Comparison of ENCODE assay signal across 14 mouse cellular contexts in genomic region chr17:63995921-63996320, GRCm38 (mm10).
DNase-seq lines count a peak whose midpoint lies in the region; ATAC-seq and TF ChIP-seq lines count a peak whose summit lies in the region.
"Had no signal": no experiment of that assay in that cellular context is flagged by ENCODE, and none has a peak within 500 bp of the region (broad histone marks: within the 10 kb centered on the region; RNA-seq: fewer than 3 reads in every experiment).

No protein-coding gene starts in this region.

- no peak overlapping the region for H3K9ac ChIP-seq in forebrain, postnatal 0 days
- H3K9ac ChIP-seq in forebrain, embryonic 12.5 days: no peak overlapping the region
- H3K9ac ChIP-seq in liver, adult 2 months (ENCODE audit: low read depth, low read length): no peak overlapping the region
- H3K9ac ChIP-seq in liver, embryonic 11.5 days (ENCODE audit: low read depth, low read length): no peak overlapping the region
- H3K9ac ChIP-seq: kidney, embryonic 15.5 days had no signal

- TF ChIP-seq CTCF in forebrain, postnatal 0 days (IDR thresholded peaks at IDR 0.05; ENCODE audit: low read depth): no peak
- TF ChIP-seq CTCF in liver, adult 2 months (IDR thresholded peaks at IDR 0.05; ENCODE audit: low read depth, low read length): no peak
- TF ChIP-seq CTCF in cerebellum, adult 2 months (IDR thresholded peaks at IDR 0.05; ENCODE audit: borderline replicate concordance, insufficient read depth, low read depth, low read length): no peak

- DNase-seq in forebrain, postnatal 0 days: peak; percentile 3
- peak; percentile 6 for DNase-seq in liver, adult 2 months (ENCODE audit: extremely low read depth, low read depth, low spot score)
- no peak for DNase-seq in liver, embryonic 11.5 days (ENCODE audit: low spot score)
- DNase-seq in cerebellum, adult 2 months: peak; percentile 50 to 75
- DNase-seq in lung, postnatal 4 days: peak; percentile 27 to 28
- no peak for DNase-seq in spleen, postnatal 36 days (ENCODE audit: low spot score in 2 of 2)
- no peak for DNase-seq in yolk sac, embryonic 10.5 days (ENCODE audit: low spot score)
- DNase-seq: B cell, adult 2 months; left cerebral cortex, postnatal 4 days; thymus, postnatal 4 days had no signal

- no peaks in the 10 kb centered on the region for H3K79me2 ChIP-seq in liver, adult 2 months (ENCODE audit: control insufficient read depth, insufficient read depth, low read length)

- no peak for TF ChIP-seq POLR2A in liver, adult 2 months (IDR thresholded peaks at IDR 0.05; ENCODE audit: extremely low read depth, insufficient read depth, low read length)
- TF ChIP-seq POLR2A in cerebellum, adult 2 months (IDR thresholded peaks at IDR 0.05; ENCODE audit: borderline replicate concordance, insufficient read depth, low read length): no peak

- H3K9me3 ChIP-seq in forebrain, postnatal 0 days (ENCODE audit: low read length): no peaks in the 10 kb centered on the region
- no peaks in the 10 kb centered on the region for H3K9me3 ChIP-seq in forebrain, embryonic 12.5 days
- H3K9me3 ChIP-seq in liver, embryonic 11.5 days (ENCODE audit: control insufficient read depth, low read length): no peaks in the 10 kb centered on the region
- H3K9me3 ChIP-seq: kidney, embryonic 15.5 days had no signal

- H3K27ac ChIP-seq in forebrain, postnatal 0 days (ENCODE audit: low read depth, low read length): no peak overlapping the region
- H3K27ac ChIP-seq in forebrain, embryonic 12.5 days: no peak overlapping the region
- H3K27ac ChIP-seq in liver, adult 2 months (replicated peaks; ENCODE audit: insufficient read depth, low read depth, low read length): no peak overlapping the region
- H3K27ac ChIP-seq in liver, embryonic 11.5 days (ENCODE audit: low read depth, low read length): no peak overlapping the region
- H3K27ac ChIP-seq in cerebellum, adult 2 months (ENCODE audit: insufficient read depth, low read length): no peak overlapping the region
- H3K27ac ChIP-seq: kidney, embryonic 15.5 days had no signal

- H3K4me1 ChIP-seq in forebrain, postnatal 0 days (ENCODE audit: insufficient read depth): no peaks in the 10 kb centered on the region
- no peaks in the 10 kb centered on the region for H3K4me1 ChIP-seq in forebrain, embryonic 12.5 days
- H3K4me1 ChIP-seq in liver, adult 2 months (ENCODE audit: control insufficient read depth, insufficient read depth, low read length): no peaks in the 10 kb centered on the region
- peaks cover 2% of the 10 kb centered on the region; the same call in 1 of the 2 replicates for H3K4me1 ChIP-seq in liver, embryonic 11.5 days (replicated peaks; ENCODE audit: control insufficient read depth, insufficient read depth, low read length)
- peaks cover 5% of the 10 kb centered on the region; the same call in 1 of the 2 replicates for H3K4me1 ChIP-seq in cerebellum, adult 2 months (ENCODE audit: control insufficient read depth, insufficient read depth, low read length)
- H3K4me1 ChIP-seq: kidney, embryonic 15.5 days had no signal

- no peak for ATAC-seq in forebrain, postnatal 0 days
- ATAC-seq in forebrain, embryonic 12.5 days (ENCODE audit: low FRiP score): no peak
- ATAC-seq in liver, embryonic 11.5 days (replicated peaks; ENCODE audit: low FRiP score): no peak
- ATAC-seq: Patski had no signal

- no peaks in the 10 kb centered on the region for H3K36me3 ChIP-seq in forebrain, postnatal 0 days (ENCODE audit: insufficient read depth)
- no peaks in the 10 kb centered on the region for H3K36me3 ChIP-seq in forebrain, embryonic 12.5 days (replicated peaks)
- peaks cover 2% of the 10 kb centered on the region; the same call in 1 of the 2 replicates for H3K36me3 ChIP-seq in liver, adult 2 months (ENCODE audit: control insufficient read depth, insufficient read depth, low read length)
- H3K36me3 ChIP-seq in liver, embryonic 11.5 days (ENCODE audit: control insufficient read depth, insufficient read depth, low read length): no peaks in the 10 kb centered on the region

- no peak overlapping the region for H3K4me3 ChIP-seq in forebrain, postnatal 0 days (ENCODE audit: low read depth, low read length)
- H3K4me3 ChIP-seq in forebrain, embryonic 12.5 days (replicated peaks): no peak overlapping the region
- H3K4me3 ChIP-seq in liver, adult 2 months (ENCODE audit: insufficient read depth, low read depth, low read length): no peak overlapping the region
- no peak overlapping the region for H3K4me3 ChIP-seq in liver, embryonic 11.5 days (ENCODE audit: low read depth, low read length)
- H3K4me3 ChIP-seq in cerebellum, adult 2 months (replicated peaks; ENCODE audit: insufficient read depth, low read depth, low read length): no peak overlapping the region
- H3K4me3 ChIP-seq: erythroblast, embryonic 14.5 days; kidney, embryonic 15.5 days had no signal

- H3K27me3 ChIP-seq in forebrain, postnatal 0 days (ENCODE audit: insufficient read depth, low read length): no peaks in the 10 kb centered on the region
- no peaks in the 10 kb centered on the region for H3K27me3 ChIP-seq in forebrain, embryonic 12.5 days
- H3K27me3 ChIP-seq in liver, adult 2 months (ENCODE audit: control insufficient read depth, insufficient read depth, low read length): no peaks in the 10 kb centered on the region
- H3K27me3 ChIP-seq in liver, embryonic 11.5 days (replicated peaks; ENCODE audit: control insufficient read depth, insufficient read depth, low read length): no peaks in the 10 kb centered on the region
- no peaks in the 10 kb centered on the region for H3K27me3 ChIP-seq in cerebellum, adult 2 months (ENCODE audit: control insufficient read depth, insufficient read depth, low read length)
- H3K27me3 ChIP-seq: kidney, embryonic 15.5 days; Patski had no signal

- WGBS in forebrain, postnatal 0 days: 89% methylated on average over 1 of the region's 1 CpGs
- 89% methylated on average over 1 of the region's 1 CpGs for WGBS in forebrain, embryonic 12.5 days
- WGBS in liver, adult 2 months: 98% methylated on average over 1 of the region's 1 CpGs
- 92% methylated on average over 1 of the region's 1 CpGs for WGBS in liver, embryonic 11.5 days
- WGBS in cerebellum, adult 2 months: 100% methylated on average over 1 of the region's 1 CpGs

- no peak overlapping the region for H3K4me2 ChIP-seq in forebrain, postnatal 0 days (ENCODE audit: low read depth)
- no peak overlapping the region for H3K4me2 ChIP-seq in forebrain, embryonic 12.5 days
- H3K4me2 ChIP-seq in liver, embryonic 11.5 days: no peak overlapping the region
- H3K4me2 ChIP-seq: kidney, embryonic 15.5 days had no signal

Comparison
In these comparisons a context has a peak if more than half of its experiments do, and no peak if none do; other contexts are left out.
1. DNase-seq: peak in forebrain, postnatal 0 days (single experiment), liver, adult 2 months (single experiment), cerebellum, adult 2 months (2 of 2) and lung, postnatal 4 days (2 of 2); none in liver, embryonic 11.5 days (single experiment), spleen, postnatal 36 days (0 of 2) and yolk sac, embryonic 10.5 days (single experiment).